Mouse (Mus musculus): ENCODE results near the gene Cops8. TPM values are rescaled to one million over a fixed set of nuclear protein-coding genes. Genes with fewer than 3 reads are reported as not detected.
A peak's percentile ranks its signal among the peaks of the same experiment; 100 is the strongest.

Gene Cops8
- polyA plus RNA-seq, 1 experiment from 2014 or later, result 164 TPM

DNA sequence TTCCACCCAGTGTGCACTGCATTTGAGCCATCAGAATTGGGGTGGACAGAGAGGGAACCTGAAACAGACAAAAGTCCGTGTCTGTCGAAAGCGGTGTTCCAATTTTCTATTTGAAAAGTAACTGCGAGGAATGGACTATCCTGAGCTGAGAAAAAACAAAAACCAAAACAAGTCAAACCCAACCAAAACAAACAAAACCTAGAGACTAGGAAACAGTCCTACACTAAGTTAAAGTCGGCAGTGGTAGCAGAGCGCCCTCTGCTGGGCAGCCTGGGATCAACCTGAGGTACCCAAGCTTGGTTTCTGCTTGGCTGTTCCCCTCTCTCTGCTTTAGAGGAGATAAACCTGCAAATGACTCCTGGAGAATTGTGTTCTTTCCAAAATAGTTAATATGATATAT lies 10.0 kb upstream of the Cops8 start:
- H3K36me3 ChIP-seq, result no peaks in the 10 kb centered on the region
- no peak overlapping the region for H3K9ac ChIP-seq
- peaks cover 13% of the 10 kb centered on the region for H3K27me3 ChIP-seq
- ATAC-seq (ENCODE audit: low read depth), result 0 out of 2 replicates have a peak, but pooled peaks have one; percentile 24
- H3K4me2 ChIP-seq, result no peak overlapping the region
- H3K27ac ChIP-seq (replicated peaks), result no peak overlapping the region
- no peaks in the 10 kb centered on the region for H3K9me3 ChIP-seq
- no peak overlapping the region for H3K4me3 ChIP-seq
- 26% methylated on average over 6 of the region's 6 CpGs for WGBS
- H3K4me1 ChIP-seq (replicated peaks), result no peaks in the 10 kb centered on the region; the same call in 1 of the 2 replicates

- WGBS, result 59% methylated on average over 3 of the region's 3 CpGs
- no peak for ATAC-seq (ENCODE audit: low read depth)
These were observed 3.6 kb upstream of the Cops8 start for GRCm38 (mm10) chr1:90599226-90599625.

DNA sequence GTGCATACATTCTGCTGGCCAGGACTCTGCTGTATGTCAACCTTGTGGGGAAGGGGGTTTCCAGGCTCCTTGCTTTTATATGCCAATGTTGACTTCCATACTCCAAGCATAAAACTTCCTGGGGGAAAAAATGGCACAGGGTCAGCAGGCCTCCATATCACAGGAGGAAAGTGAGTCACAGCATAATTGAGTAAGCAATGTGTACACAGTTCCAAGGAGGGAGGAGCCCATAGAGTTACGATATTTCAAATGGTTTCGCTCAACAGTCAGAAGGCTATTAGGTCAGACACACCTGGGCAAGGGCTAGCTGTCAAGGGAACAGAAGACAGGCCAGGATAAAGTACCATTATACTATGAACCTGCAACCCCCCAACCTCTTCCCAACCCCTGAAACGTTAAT lies 1.7 kb upstream of the Cops8 start:
- H3K9ac ChIP-seq, result no peak overlapping the region
- no peak overlapping the region for H3K4me3 ChIP-seq
- H3K27ac ChIP-seq (replicated peaks), result no peak overlapping the region
- H3K4me1 ChIP-seq (replicated peaks), result peaks cover 17% of the 10 kb centered on the region
- no peaks in the 10 kb centered on the region for H3K9me3 ChIP-seq
- H3K4me2 ChIP-seq, result no peak overlapping the region
- peaks cover 8% of the 10 kb centered on the region; the same call in 1 of the 2 replicates for H3K36me3 ChIP-seq
- WGBS, result 77% methylated on average over 3 of the region's 3 CpGs
- ATAC-seq (ENCODE audit: low read depth), result no peak
- peaks cover 17% of the 10 kb centered on the region; the same call in 1 of the 2 replicates for H3K27me3 ChIP-seq

More at GRCm38 (mm10) chr1:90599226-90599625, 3.6 kb upstream of the Cops8 start:
- Histone ChIP-seq H3K4me2 (no peak overlapping the region), H3K9me3 (no peaks in the 10 kb centered on the region), H3K27me3 (peaks cover 23% of the 10 kb centered on the region), H3K27ac (replicated peaks) (no peak overlapping the region), H3K4me1 (replicated peaks) (peaks cover 9% of the 10 kb centered on the region), H3K9ac (no peak overlapping the region), H3K4me3 (no peak overlapping the region), H3K36me3 (no peaks in the 10 kb centered on the region)

- peaks cover 17% of the 10 kb centered on the region; the same call in 1 of the 2 replicates for H3K27me3 ChIP-seq
- H3K36me3 ChIP-seq, result peaks cover 32% of the 10 kb centered on the region
- ATAC-seq (ENCODE audit: low read depth), result peak; percentile 83
- whole genome bisulfite sequencing, result 2% methylated on average over 26 of the region's 26 CpGs
- H3K4me1 ChIP-seq (replicated peaks), result peaks cover 17% of the 10 kb centered on the region
- H3K4me3 ChIP-seq, result peak overlapping the region; percentile 63
- peak overlapping the region; percentile 84 for H3K4me2 ChIP-seq
- no peaks in the 10 kb centered on the region for H3K9me3 ChIP-seq
- H3K27ac ChIP-seq (replicated peaks), result peak overlapping the region; percentile 77
- peak overlapping the region; percentile 84 for H3K9ac ChIP-seq
These were observed 743 bp downstream of the Cops8 start for GRCm38 (mm10) chr1:90603561-90603887.

- no peaks in the 10 kb centered on the region for H3K9me3 ChIP-seq
- no peak overlapping the region for H3K4me3 ChIP-seq
- H3K9ac ChIP-seq, result no peak overlapping the region
- H3K27ac ChIP-seq (replicated peaks), result no peak overlapping the region
- ATAC-seq (ENCODE audit: low read depth), result no peak
- peaks cover 7% of the 10 kb centered on the region for H3K4me1 ChIP-seq (replicated peaks)
- no peak overlapping the region for H3K4me2 ChIP-seq
- H3K27me3 ChIP-seq, result no peaks in the 10 kb centered on the region
- peaks cover 87% of the 10 kb centered on the region for H3K36me3 ChIP-seq
- 93% methylated on average over 5 of the region's 5 CpGs for WGBS
These were observed 6.6 kb downstream of the Cops8 start for GRCm38 (mm10) chr1:90609363-90609762.

- Histone ChIP-seq H3K36me3 (peaks cover 40% of the 10 kb centered on the region), H3K9ac (no peak overlapping the region), H3K4me1 (replicated peaks) (no peaks in the 10 kb centered on the region), H3K27me3 (no peaks in the 10 kb centered on the region), H3K27ac (replicated peaks) (no peak overlapping the region), H3K4me2 (no peak overlapping the region), H3K9me3 (no peaks in the 10 kb centered on the region), H3K4me3 (no peak overlapping the region)
- 89% methylated on average over 7 of the region's 7 CpGs for WGBS
- ATAC-seq (ENCODE audit: low read depth), result no peak
These were observed 14.5 kb downstream of the Cops8 start for GRCm38 (mm10) chr1:90617258-90617657.

DNA sequence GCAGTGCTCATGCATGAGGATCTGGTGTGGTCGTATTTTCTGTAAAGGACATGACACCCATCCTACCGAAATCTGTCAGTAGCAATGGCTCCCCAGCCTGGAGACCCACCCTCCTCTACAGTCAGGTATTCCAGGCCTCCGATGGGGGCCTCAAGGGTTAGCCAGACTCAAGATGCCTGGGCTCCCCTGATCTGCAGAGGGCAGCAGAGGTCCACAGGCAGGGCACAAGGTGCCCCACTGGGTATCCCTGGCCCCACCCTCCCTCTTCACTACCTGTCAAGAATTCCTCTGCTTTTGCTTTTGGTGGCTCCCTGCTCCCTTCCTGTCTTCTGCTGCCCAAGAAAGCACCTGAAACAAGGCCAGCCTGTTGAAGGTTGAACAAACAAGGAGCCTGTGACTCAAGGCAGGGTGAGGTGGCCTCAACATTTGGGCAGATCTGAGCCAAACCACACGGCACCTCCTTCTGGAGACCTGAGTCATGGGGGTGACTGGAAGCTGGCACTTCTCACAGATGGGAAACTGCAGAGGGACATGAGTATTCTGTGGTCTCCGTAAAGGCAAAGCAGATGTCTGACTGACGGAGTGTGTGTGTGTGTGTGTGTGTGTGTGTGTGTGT lies 30.7 kb downstream of the Cops8 start:
- 75% methylated on average over 6 of the region's 6 CpGs for WGBS
- Histone ChIP-seq H3K4me1 (replicated peaks) (no peaks in the 10 kb centered on the region), H3K4me2 (no peak overlapping the region), H3K27me3 (no peaks in the 10 kb centered on the region), H3K27ac (replicated peaks) (no peak overlapping the region), H3K4me3 (no peak overlapping the region), H3K9me3 (no peaks in the 10 kb centered on the region), H3K36me3 (no peaks in the 10 kb centered on the region), H3K9ac (no peak overlapping the region)
- no peak for ATAC-seq (ENCODE audit: low read depth)

DNA sequence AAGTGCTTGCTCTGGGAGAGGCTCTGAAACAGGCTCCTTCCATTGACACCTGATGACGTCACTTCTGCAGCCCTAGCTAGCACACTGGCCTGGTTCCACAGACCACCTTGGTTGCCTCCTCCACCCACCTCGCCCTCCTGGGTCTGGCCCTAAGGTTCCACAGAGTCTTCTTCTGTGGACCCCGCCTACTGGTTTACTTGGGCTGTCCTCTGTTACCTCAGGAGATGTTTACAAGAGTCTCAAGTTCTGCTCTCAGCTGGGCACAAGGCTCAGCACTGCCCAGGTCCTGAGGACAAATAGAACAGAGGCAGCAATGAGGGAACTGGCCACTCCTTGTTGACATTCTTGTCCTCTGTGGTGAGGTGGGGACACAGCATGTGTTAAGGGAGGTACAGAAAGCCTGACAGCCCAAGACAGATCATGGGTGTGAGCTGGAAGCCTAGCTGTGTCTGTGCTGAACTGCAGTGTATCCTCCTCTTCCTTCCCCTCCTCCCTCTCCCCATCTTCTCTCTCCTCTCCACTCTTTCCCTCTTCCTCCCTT lies 31.5 kb downstream of the Cops8 start:
- H3K4me1 ChIP-seq (replicated peaks), result no peaks in the 10 kb centered on the region
- H3K27me3 ChIP-seq, result no peaks in the 10 kb centered on the region
- no peak overlapping the region for H3K4me3 ChIP-seq
- H3K9ac ChIP-seq, result no peak overlapping the region
- H3K36me3 ChIP-seq, result no peaks in the 10 kb centered on the region
- 72% methylated on average over 3 of the region's 3 CpGs for WGBS
- no peak overlapping the region for H3K4me2 ChIP-seq
- no peak for ATAC-seq (ENCODE audit: low read depth)
- H3K27ac ChIP-seq (replicated peaks), result no peak overlapping the region
- H3K9me3 ChIP-seq, result no peaks in the 10 kb centered on the region

GRCm38 (mm10) chr1:90638335-90638734 lies 35.6 kb downstream of the Cops8 start:
- no peak for ATAC-seq (ENCODE audit: low read depth)
- Histone ChIP-seq H3K27ac (replicated peaks) (no peak overlapping the region), H3K27me3 (no peaks in the 10 kb centered on the region), H3K36me3 (no peaks in the 10 kb centered on the region), H3K4me1 (replicated peaks) (no peaks in the 10 kb centered on the region), H3K4me2 (no peak overlapping the region), H3K9ac (no peak overlapping the region), H3K4me3 (no peak overlapping the region), H3K9me3 (no peaks in the 10 kb centered on the region)
- WGBS, result 73% methylated on average over 7 of the region's 7 CpGs

- no peaks in the 10 kb centered on the region for H3K36me3 ChIP-seq
- peak; percentile 71; the same call in 1 of the 2 replicates for ATAC-seq (ENCODE audit: low read depth)
- WGBS, result 21% methylated on average over 4 of the region's 4 CpGs
- peak overlapping the region; percentile 28 for H3K9ac ChIP-seq
- H3K9me3 ChIP-seq, result no peaks in the 10 kb centered on the region
- no peak overlapping the region for H3K4me3 ChIP-seq
- no peak overlapping the region for H3K4me2 ChIP-seq
- no peaks in the 10 kb centered on the region for H3K27me3 ChIP-seq
- H3K4me1 ChIP-seq (replicated peaks), result peaks cover 8% of the 10 kb centered on the region
- peak overlapping the region; percentile 25; the same call in 1 of the 2 replicates for H3K27ac ChIP-seq (replicated peaks)
These were observed 48.1 kb downstream of the Cops8 start for GRCm38 (mm10) chr1:90650781-90651437.

DNA sequence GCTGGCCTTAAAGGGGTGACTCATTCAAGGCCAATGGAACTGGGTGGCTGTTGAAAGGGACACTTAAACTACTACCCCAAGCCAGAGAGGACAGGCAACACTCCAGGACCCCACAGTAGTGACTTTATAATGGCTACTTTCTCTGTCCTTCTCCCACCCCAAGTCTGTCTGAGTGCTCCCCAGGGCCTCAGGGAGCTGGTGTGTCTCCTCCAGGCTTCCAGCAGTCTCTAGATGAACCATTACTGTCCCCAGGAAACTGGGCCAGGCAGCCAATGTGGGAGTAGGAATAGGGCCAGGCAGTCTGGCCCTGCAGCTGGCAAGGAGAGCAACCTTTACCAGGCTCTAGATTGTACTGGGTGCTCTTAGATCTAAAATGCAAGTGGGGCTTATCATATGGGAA lies 49.0 kb downstream of the Cops8 start:
- no peak overlapping the region for H3K4me2 ChIP-seq
- H3K4me1 ChIP-seq (replicated peaks), result peaks cover 8% of the 10 kb centered on the region
- H3K36me3 ChIP-seq, result no peaks in the 10 kb centered on the region
- no peak for ATAC-seq (ENCODE audit: low read depth)
- no peaks in the 10 kb centered on the region for H3K9me3 ChIP-seq
- no peak overlapping the region for H3K4me3 ChIP-seq
- H3K9ac ChIP-seq, result no peak overlapping the region
- no peak overlapping the region for H3K27ac ChIP-seq (replicated peaks)
- no peaks in the 10 kb centered on the region for H3K27me3 ChIP-seq

- H3K27me3 ChIP-seq, result no peaks in the 10 kb centered on the region
- ATAC-seq (ENCODE audit: low read depth), result no peak
- no peak overlapping the region for H3K9ac ChIP-seq
- WGBS, result 88% methylated on average over 4 of the region's 4 CpGs
- peaks cover 8% of the 10 kb centered on the region for H3K4me1 ChIP-seq (replicated peaks)
- H3K4me3 ChIP-seq, result no peak overlapping the region
- no peaks in the 10 kb centered on the region for H3K36me3 ChIP-seq
- no peak overlapping the region for H3K27ac ChIP-seq (replicated peaks)
- no peaks in the 10 kb centered on the region for H3K9me3 ChIP-seq
- H3K4me2 ChIP-seq, result no peak overlapping the region
These were observed 49.8 kb downstream of the Cops8 start for GRCm38 (mm10) chr1:90652553-90652952.

Data from neural tube, embryonic 13.5 days (tissue).